Mouse (Mus musculus) bone marrow, adult 2 months (tissue): Measurements from ENCODE around the gene Tas2r135.

Source experiments
- CTCF ChIP-seq: fragments of 200-500 bp; IDR thresholded peaks from 2 replicates; pipeline ENCODE4 v1.5.1; 2011; ENCODE audit warnings: low read length, control low read depth; ENCODE audit not compliant: control insufficient read depth, insufficient read depth
- POLR2A ChIP-seq: fragments of 200-500 bp; IDR thresholded peaks from 2 replicates; pipeline ENCODE4 v1.6.1; 2011; ENCODE audit warnings: low read depth, mild to moderate bottlenecking, control low read depth, low read length, borderline replicate concordance; ENCODE audit not compliant: control insufficient read depth

- TF ChIP-seq CTCF, result no peak
- no peak for TF ChIP-seq POLR2A
Observed at GRCm38 (mm10) chr6:42356913-42357312, 48.3 kb upstream of the Tas2r135 start.
